Comparison of ENCODE assay signal across 8 mouse cellular contexts in the genomic region with DNA sequence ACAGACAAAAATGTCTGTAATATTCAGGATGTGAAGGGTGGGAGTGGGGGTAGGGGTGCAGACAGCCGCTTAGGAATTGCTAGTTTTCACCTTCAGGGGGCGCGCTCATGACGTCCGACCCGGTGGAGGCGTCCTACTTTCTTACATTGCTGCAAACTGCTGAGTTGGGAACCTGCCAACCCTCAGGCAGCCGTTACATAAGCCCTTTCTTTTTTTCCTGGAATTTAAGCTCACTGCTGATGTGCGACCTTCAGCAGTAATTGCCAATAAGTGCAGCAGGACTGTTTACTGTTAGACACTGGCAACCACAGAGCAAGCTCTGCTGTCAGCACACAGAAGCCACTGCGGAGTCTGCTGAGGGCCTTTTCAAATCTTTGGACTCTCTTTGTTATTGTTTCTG.
A peak's percentile ranks its signal among the peaks of the same experiment; 100 is the strongest.
DNase-seq lines count a peak whose midpoint lies in the region; ATAC-seq lines count a peak whose summit lies in the region.

No protein-coding gene starts in this region.

- 0 out of 2 replicates have a peak overlapping the region, but pooled peaks have one; percentile 47 for H3K27ac ChIP-seq in intestine, embryonic 14.5 days (ENCODE audit: low read depth)

- H3K4me2 ChIP-seq in intestine, embryonic 14.5 days (ENCODE audit: low read length), result peak overlapping the region; percentile 23

- H3K36me3 ChIP-seq in intestine, embryonic 14.5 days (ENCODE audit: control insufficient read depth, insufficient read depth, low read length), result no peaks in the 10 kb centered on the region

- H3K4me1 ChIP-seq in intestine, embryonic 14.5 days (replicated peaks; ENCODE audit: control insufficient read depth, insufficient read depth, low read length), result peaks cover 8% of the 10 kb centered on the region

- no peaks in the 10 kb centered on the region for H3K9me3 ChIP-seq in intestine, embryonic 14.5 days (ENCODE audit: control insufficient read depth, low read length)

- DNase-seq in embryo, embryonic 10 days (ENCODE audit: low spot score), result peak; percentile 76
- peak; percentile 87 for DNase-seq in gastrocnemius, postnatal 25 days
- peak; percentile 84 for DNase-seq in intestine, embryonic 14.5 days (ENCODE audit: low spot score)
- peak; percentile 87 to 92 for DNase-seq in left cerebral cortex, postnatal 10 days (ENCODE audit: extremely low spot score in 1 of 2, low spot score in 2 of 2)
- DNase-seq in right cerebral cortex, postnatal 10 days (ENCODE audit: low spot score in 2 of 2), result peak; percentile 93 to 94
- DNase-seq in urinary bladder, postnatal 4 days (ENCODE audit: low spot score in 2 of 2), result peak; percentile 75 to 86

- ATAC-seq in activated CD4-positive, CD25-positive, alpha-beta regulatory T cell, adult 4 months, result peak; percentile 91
- ATAC-seq in intestine, embryonic 14.5 days (replicated peaks; ENCODE audit: low FRiP score, low TSS enrichment, low read depth), result peak; percentile 59
- ATAC-seq in megakaryocyte progenitor cell, adult 5-6 weeks (replicated peaks; ENCODE audit: poor library complexity), result peak; percentile 94

- H3K27me3 ChIP-seq in intestine, embryonic 14.5 days (replicated peaks; ENCODE audit: control insufficient read depth, insufficient read depth, low read length), result no peaks in the 10 kb centered on the region

- H3K4me3 ChIP-seq in intestine, embryonic 14.5 days (ENCODE audit: low read depth, low read length), result no peak overlapping the region

- WGBS in intestine, embryonic 14.5 days, result 11% methylated on average over 10 of the region's 10 CpGs

- no peak overlapping the region for H3K9ac ChIP-seq in intestine, embryonic 14.5 days (ENCODE audit: low read length)

- intact Hi-C loops in left cerebral cortex, postnatal 10 days (cut with DNase I), result loop anchor here (2.0 kb wide), 1 partner anchor 234 kb away; the partner anchor contains the start of gene Bhlhe40
